Mouse (Mus musculus) large intestine, adult 2 months (tissue): ENCODE data around the gene Olfr785. TPM values are rescaled to one million over a fixed set of nuclear protein-coding genes. Genes with fewer than 3 reads are reported as not detected.
"Not testable (repeated sequence)": the region's sequence is repeated elsewhere in the genome, so short reads cannot be mapped to it uniquely, and the experiment has no call there.

Source experiments
- DNase-seq: peaks from one replicate; pipeline ENCODE4 v3.0.0-alpha.2; 2012; ENCODE audit warnings: low read depth, low spot score
- WGBS: fragments of 180-500 bp; shearing (Covaris S2); methylation state at CpG from one replicate; pipeline ENCODE4 v1.1.7; 2018; 5-methylcytosine and 5-hydroxymethylcytosine counted together
- polyA plus RNA-seq: library from polyadenylated mRNA; depleted of rRNA; stranded (reverse); fragments of >200 nt; gene quantifications from 2 replicates; pipeline ENCODE4 v1.2.3, GENCODE M21; 2012; rRNA removed

The Olfr785 gene
- polyA plus RNA-seq = not detected in 2 replicates

GRCm38 (mm10) chr10:129405126-129405525 is at the start of gene Olfr785:
TSS of gene Olfr785 (plus strand) at chr10:129405426.
- DNase-seq = no peak
- 44% methylated on average over 2 of the region's 2 CpGs for WGBS

- not testable (repeated sequence) for DNase-seq
- 83% methylated on average over 4 of the region's 4 CpGs for WGBS
Measured at GRCm38 (mm10) chr10:129356496-129356895, 48.7 kb upstream of the Olfr785 start.

GRCm38 (mm10) chr10:129357307-129357706 is 47.9 kb upstream of the Olfr785 start:
- DNase-seq = no peak
- 72% methylated on average over 5 of the region's 5 CpGs for WGBS

- WGBS = 81% methylated on average over 5 of the region's 5 CpGs
- DNase-seq = not testable (repeated sequence)
Measured at GRCm38 (mm10) chr10:129374051-129374450, 31.2 kb upstream of the Olfr785 start.

GRCm38 (mm10) chr10:129383783-129384182 is 21.4 kb upstream of the Olfr785 start, which contains the start of gene Olfr784:
TSS of gene Olfr784 (plus strand) at chr10:129384083.
- DNase-seq = no peak

- WGBS = 50% methylated on average over 5 of the region's 5 CpGs
- no peak for DNase-seq
Measured at GRCm38 (mm10) chr10:129400892-129401291, 4.3 kb upstream of the Olfr785 start.

- no peak for DNase-seq
Measured at GRCm38 (mm10) chr10:129427006-129427405, 21.8 kb downstream of the Olfr785 start, which contains the start of gene Olfr786. TSS of gene Olfr786 (plus strand) at chr10:129427306.

Other genes with a start within 250 kb of the Olfr785 start
- gene Olfr771, start 240.7 kb upstream of the Olfr785 start, polyA plus RNA-seq = not detected in 2 replicates
- gene Olfr772, start 227.5 kb upstream of the Olfr785 start, polyA plus RNA-seq = not detected in 2 replicates
- gene Olfr773, start 218.0 kb upstream of the Olfr785 start, polyA plus RNA-seq = not detected in 2 replicates
- not detected in 2 replicates for gene Olfr774, start 169.2 kb upstream of the Olfr785 start, polyA plus RNA-seq
- gene Olfr775, start 157.0 kb upstream of the Olfr785 start, polyA plus RNA-seq = not detected in 2 replicates
- gene Olfr776, start 146.3 kb upstream of the Olfr785 start, polyA plus RNA-seq = not detected in 2 replicates
- not detected in 2 replicates for gene Olfr777, start 133.9 kb upstream of the Olfr785 start, polyA plus RNA-seq
- gene Olfr780, start 87.3 kb upstream of the Olfr785 start, polyA plus RNA-seq = not detected in 2 replicates
- gene Olfr781, start 76.6 kb upstream of the Olfr785 start, polyA plus RNA-seq = not detected in 2 replicates
- gene Olfr782, start 56.6 kb upstream of the Olfr785 start, polyA plus RNA-seq = not detected in 2 replicates
- 0.04 and 0.08 TPM in 2 replicates for gene Olfr784, start 21.3 kb upstream of the Olfr785 start, polyA plus RNA-seq
- gene Olfr786, start 21.9 kb downstream of the Olfr785 start, polyA plus RNA-seq = not detected in 2 replicates
- not detected in 2 replicates for gene Olfr787, start 56.4 kb downstream of the Olfr785 start, polyA plus RNA-seq
- gene Olfr788, start 65.6 kb downstream of the Olfr785 start, polyA plus RNA-seq = not detected in 2 replicates
- gene Olfr789, start 79.3 kb downstream of the Olfr785 start, polyA plus RNA-seq = not detected in 2 replicates
- gene Olfr790, start 93.1 kb downstream of the Olfr785 start, polyA plus RNA-seq = not detected in 2 replicates
- not detected in 2 replicates for gene Olfr791, start 116.4 kb downstream of the Olfr785 start, polyA plus RNA-seq
- gene Olfr792, start 133.7 kb downstream of the Olfr785 start, polyA plus RNA-seq = not detected in 2 replicates
- gene Olfr794, start 162.2 kb downstream of the Olfr785 start, polyA plus RNA-seq = not detected in 2 replicates
- not detected in 2 replicates for gene Olfr796, start 207.1 kb downstream of the Olfr785 start, polyA plus RNA-seq
- gene Olfr798, start 222.5 kb downstream of the Olfr785 start, polyA plus RNA-seq = not detected in 2 replicates
- gene Olfr799, start 232.1 kb downstream of the Olfr785 start, polyA plus RNA-seq = not detected in 2 replicates